Mouse (Mus musculus): ENCODE measurements around the gene Ugt1a6a. TPM values are rescaled to one million over a fixed set of nuclear protein-coding genes. Genes with fewer than 3 reads are reported as not detected.
"Not testable (repeated sequence)": the region's sequence is repeated elsewhere in the genome, so short reads cannot be mapped to it uniquely, and the experiment has no call there.

Ugt1a6a gene
- polyA plus RNA-seq, 1 experiment from 2014 or later = 3.7 TPM

DNA sequence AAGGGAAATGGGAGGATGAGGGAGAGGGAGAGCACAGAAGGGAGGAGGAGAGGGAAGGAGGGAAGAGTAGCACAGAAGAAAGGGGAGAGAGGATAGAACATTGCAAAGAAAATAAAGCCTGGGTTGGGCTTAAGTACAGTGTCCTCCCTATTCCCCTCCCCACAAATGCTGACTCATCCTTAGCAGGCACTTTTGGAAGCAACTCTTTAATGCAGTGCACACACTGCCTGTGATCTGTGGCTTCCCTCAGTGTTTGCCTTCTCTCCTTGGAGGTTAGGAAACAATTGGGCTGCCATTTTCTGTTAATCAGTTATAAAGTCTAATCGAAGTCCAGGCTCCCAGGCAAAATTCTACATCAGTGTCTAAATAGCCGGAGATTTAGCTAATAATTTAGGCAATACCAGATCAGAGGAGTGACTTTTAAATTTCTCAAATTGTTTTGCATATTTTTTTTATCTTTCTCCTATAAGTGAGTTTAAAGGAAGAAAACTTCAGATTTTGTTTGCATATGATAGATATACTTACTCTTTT, 25.5 kb upstream of the Ugt1a6a start:
- H3K9me3 ChIP-seq; H3K4me1 ChIP-seq (replicated peaks); H3K36me3 ChIP-seq; H3K27ac ChIP-seq (replicated peaks); H3K27me3 ChIP-seq; H3K4me2 ChIP-seq; H3K9ac ChIP-seq; ATAC-seq (ENCODE audit: low FRiP score, low read depth); H3K4me3 ChIP-seq: not testable (repeated sequence)
- WGBS = 63% methylated on average over 2 of the region's 2 CpGs

GRCm38 (mm10) chr1:88109604-88110003, 25.0 kb upstream of the Ugt1a6a start:
- H3K27ac ChIP-seq (replicated peaks); H3K9ac ChIP-seq; H3K4me1 ChIP-seq (replicated peaks); H3K4me2 ChIP-seq; H3K9me3 ChIP-seq; H3K27me3 ChIP-seq; ATAC-seq (ENCODE audit: low FRiP score, low read depth); H3K4me3 ChIP-seq; H3K36me3 ChIP-seq: not testable (repeated sequence)
- WGBS = 81% methylated on average over 2 of the region's 2 CpGs

GRCm38 (mm10) chr1:88112769-88113168, 21.8 kb upstream of the Ugt1a6a start:
- not testable (repeated sequence) for H3K36me3 ChIP-seq; ATAC-seq (ENCODE audit: low FRiP score, low read depth); H3K4me2 ChIP-seq; H3K9ac ChIP-seq; H3K9me3 ChIP-seq; H3K27me3 ChIP-seq; H3K4me1 ChIP-seq (replicated peaks); H3K4me3 ChIP-seq; H3K27ac ChIP-seq (replicated peaks)
- WGBS = 95% methylated on average over 6 of the region's 6 CpGs

GRCm38 (mm10) chr1:88120550-88120949, 14.1 kb upstream of the Ugt1a6a start:
- WGBS = 17% methylated on average over 4 of the region's 4 CpGs
- H3K27ac ChIP-seq (replicated peaks); H3K4me3 ChIP-seq; H3K9me3 ChIP-seq; H3K36me3 ChIP-seq; ATAC-seq (ENCODE audit: low FRiP score, low read depth); H3K9ac ChIP-seq; H3K4me2 ChIP-seq; H3K27me3 ChIP-seq; H3K4me1 ChIP-seq (replicated peaks): not testable (repeated sequence)

DNA sequence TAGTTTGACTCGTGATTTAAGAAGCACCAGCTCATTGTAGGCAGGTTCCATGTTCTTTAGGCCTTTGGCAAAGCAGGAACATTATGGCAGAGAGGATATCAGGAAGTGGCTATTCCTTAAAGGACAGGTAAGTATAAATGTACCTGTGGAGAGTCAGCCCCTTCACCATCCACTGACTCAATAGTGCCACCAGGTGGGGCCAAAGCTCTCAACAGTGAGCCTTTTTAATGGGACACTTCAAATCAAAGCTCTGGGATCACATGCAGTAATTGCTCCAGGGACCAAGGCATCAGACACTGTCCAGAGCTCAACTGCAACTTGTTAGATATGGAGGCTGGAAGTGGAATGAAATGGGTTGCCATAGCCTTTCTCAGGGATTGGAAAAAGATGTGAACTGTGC, 13.1 kb upstream of the Ugt1a6a start:
- H3K9ac ChIP-seq; H3K4me3 ChIP-seq; H3K36me3 ChIP-seq; H3K4me2 ChIP-seq; H3K27me3 ChIP-seq; H3K4me1 ChIP-seq (replicated peaks); H3K9me3 ChIP-seq; H3K27ac ChIP-seq (replicated peaks); ATAC-seq (ENCODE audit: low FRiP score, low read depth): not testable (repeated sequence)
- no CpG with 5 or more reads among the region's 1 CpGs for WGBS

DNA sequence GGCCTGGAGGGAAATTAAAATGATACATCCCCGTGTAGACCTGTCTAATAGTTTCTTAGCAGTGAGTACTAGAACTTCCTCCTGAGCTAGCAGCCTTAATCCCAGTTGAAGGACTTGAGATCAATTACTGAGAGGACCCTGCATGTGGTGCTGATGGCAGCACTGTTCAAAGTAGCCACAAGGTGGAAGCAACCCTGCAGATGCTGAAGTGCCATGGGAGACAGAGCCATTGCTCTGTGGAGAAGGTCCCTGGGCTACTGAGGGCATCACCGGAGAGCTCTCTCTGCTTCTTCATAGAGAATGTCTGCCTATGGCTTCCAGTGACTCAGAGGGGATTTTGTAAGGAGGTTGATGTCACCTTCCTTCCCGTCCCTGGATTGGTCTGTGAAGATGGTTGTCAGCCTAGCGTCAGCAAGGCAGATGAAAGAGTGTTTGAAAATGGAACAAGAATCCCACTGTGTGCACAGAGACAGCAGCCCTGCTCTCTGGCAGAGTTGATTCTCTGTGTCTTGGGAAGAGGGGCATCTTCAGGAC, 8.7 kb upstream of the Ugt1a6a start:
- not testable (repeated sequence) for H3K4me2 ChIP-seq; H3K4me3 ChIP-seq; H3K9ac ChIP-seq; H3K9me3 ChIP-seq; H3K36me3 ChIP-seq; H3K27ac ChIP-seq (replicated peaks); ATAC-seq (ENCODE audit: low FRiP score, low read depth); H3K27me3 ChIP-seq; H3K4me1 ChIP-seq (replicated peaks)
- 80% methylated on average over 4 of the region's 4 CpGs for WGBS

- ATAC-seq (ENCODE audit: low FRiP score, low read depth); H3K9ac ChIP-seq; H3K27me3 ChIP-seq; H3K4me1 ChIP-seq (replicated peaks); H3K4me3 ChIP-seq; H3K9me3 ChIP-seq; H3K27ac ChIP-seq (replicated peaks); H3K36me3 ChIP-seq; H3K4me2 ChIP-seq: not testable (repeated sequence)
- WGBS = 98% methylated on average over 2 of the region's 2 CpGs
These were observed 5.5 kb upstream of the Ugt1a6a start for GRCm38 (mm10) chr1:88129091-88129490.

DNA sequence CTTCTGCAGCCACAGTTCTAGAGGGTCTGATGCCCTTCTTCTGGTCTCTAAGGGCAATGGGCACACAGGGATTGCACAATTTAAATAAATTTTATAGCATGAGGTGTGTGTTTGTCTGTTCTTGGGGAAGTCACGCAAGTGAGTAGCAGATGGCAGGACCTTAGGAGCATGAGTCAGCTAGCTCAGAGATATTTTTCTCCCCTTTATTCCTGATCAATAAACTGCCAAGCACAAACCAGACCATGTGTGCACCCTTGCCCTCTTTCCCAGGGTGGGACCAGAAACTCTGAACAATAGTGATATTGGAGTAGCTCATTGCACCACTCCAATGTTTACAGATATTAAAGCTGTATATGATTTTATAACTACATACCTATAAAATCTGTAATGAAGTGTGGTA, 4.4 kb upstream of the Ugt1a6a start:
- not testable (repeated sequence) for H3K9ac ChIP-seq; H3K4me3 ChIP-seq; H3K27ac ChIP-seq (replicated peaks); H3K4me2 ChIP-seq; ATAC-seq (ENCODE audit: low FRiP score, low read depth); H3K27me3 ChIP-seq; H3K9me3 ChIP-seq; H3K4me1 ChIP-seq (replicated peaks); H3K36me3 ChIP-seq
- 96% methylated on average over 1 of the region's 1 CpGs for WGBS

DNA sequence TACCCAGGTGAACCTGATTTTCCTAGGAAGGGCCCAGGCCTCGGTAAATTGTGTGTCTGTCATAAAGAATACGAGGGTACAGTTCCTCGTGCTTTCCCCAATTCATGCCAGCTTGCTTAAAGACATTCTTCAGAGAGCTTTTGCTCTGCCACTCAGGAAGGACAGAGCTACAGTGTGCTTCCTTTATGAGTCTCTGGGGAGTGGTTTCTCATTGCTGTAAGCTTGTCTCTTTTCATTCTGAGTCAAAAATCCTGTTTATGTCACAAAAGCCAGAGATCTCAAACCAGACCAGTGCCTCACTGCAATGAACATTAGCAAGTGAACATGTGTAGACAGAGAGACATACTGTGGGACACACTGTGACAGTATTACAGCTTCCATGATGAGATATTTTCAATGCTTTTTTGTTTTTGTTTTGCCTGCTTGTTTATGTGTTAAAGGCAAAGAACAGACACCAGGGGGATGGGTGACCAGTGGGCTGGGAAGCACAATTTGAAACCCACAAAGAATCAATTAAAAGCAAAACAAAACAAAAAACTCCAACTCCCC, 627 bp upstream of the Ugt1a6a start:
- Histone ChIP-seq H3K4me2 (no peak overlapping the region), H3K4me1 (replicated peaks) (peaks cover 4% of the 10 kb centered on the region; the same call in 1 of the 2 replicates), H3K27me3 (no peaks in the 10 kb centered on the region), H3K27ac (replicated peaks) (peak overlapping the region; percentile 57), H3K36me3 (no peaks in the 10 kb centered on the region), H3K9me3 (no peaks in the 10 kb centered on the region), H3K4me3 (no peak overlapping the region), H3K9ac (no peak overlapping the region)
- 59% methylated on average over 3 of the region's 3 CpGs for WGBS
- ATAC-seq (ENCODE audit: low FRiP score, low read depth) = peak; percentile 23; the same call in 1 of the 2 replicates

- H3K27me3 ChIP-seq; H3K9ac ChIP-seq; H3K9me3 ChIP-seq; H3K4me2 ChIP-seq; H3K4me3 ChIP-seq; H3K36me3 ChIP-seq; H3K27ac ChIP-seq (replicated peaks); H3K4me1 ChIP-seq (replicated peaks); ATAC-seq (ENCODE audit: low FRiP score, low read depth): not testable (repeated sequence)
- 93% methylated on average over 6 of the region's 6 CpGs for WGBS
These were observed 758 bp downstream of the Ugt1a6a start for GRCm38 (mm10) chr1:88135229-88135904.

DNA sequence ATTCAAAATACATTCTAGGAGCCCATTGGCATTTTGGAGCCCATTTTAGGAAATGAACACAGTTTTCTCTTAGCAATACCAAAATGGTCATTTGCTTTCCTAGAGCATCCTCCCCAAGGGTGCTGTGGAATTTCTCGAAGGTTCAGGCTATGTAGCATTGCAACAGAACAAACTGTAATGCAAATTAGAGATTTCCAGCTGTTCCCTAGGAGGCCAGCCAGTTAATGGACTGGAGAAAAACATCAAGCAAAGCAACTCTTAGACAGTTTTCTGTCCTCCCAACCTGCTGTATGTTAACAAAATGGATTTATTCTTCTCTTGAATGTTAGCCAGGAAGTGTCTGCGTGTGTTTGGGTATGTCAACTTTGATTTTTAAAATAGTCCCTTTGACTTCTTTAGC, 2.0 kb downstream of the Ugt1a6a start:
- Histone ChIP-seq H3K27me3 (no peaks in the 10 kb centered on the region), H3K9ac (no peak overlapping the region), H3K4me2 (no peak overlapping the region), H3K27ac (replicated peaks) (no peak overlapping the region), H3K4me3 (no peak overlapping the region), H3K36me3 (no peaks in the 10 kb centered on the region), H3K4me1 (replicated peaks) (peaks cover 4% of the 10 kb centered on the region; the same call in 1 of the 2 replicates), H3K9me3 (no peaks in the 10 kb centered on the region)
- WGBS = 60% methylated on average over 2 of the region's 2 CpGs
- no peak for ATAC-seq (ENCODE audit: low FRiP score, low read depth)

- no peak for ATAC-seq (ENCODE audit: low FRiP score, low read depth)
- Histone ChIP-seq H3K9ac (no peak overlapping the region), H3K27ac (replicated peaks) (no peak overlapping the region), H3K4me2 (no peak overlapping the region), H3K27me3 (no peaks in the 10 kb centered on the region), H3K9me3 (no peaks in the 10 kb centered on the region), H3K4me3 (no peak overlapping the region), H3K4me1 (replicated peaks) (peaks cover 4% of the 10 kb centered on the region; the same call in 1 of the 2 replicates), H3K36me3 (no peaks in the 10 kb centered on the region)
- WGBS = 94% methylated on average over 3 of the region's 3 CpGs
These were observed 2.7 kb downstream of the Ugt1a6a start for GRCm38 (mm10) chr1:88137264-88137663.

Data from hindbrain, embryonic 15.5 days (tissue).